Mouse (Mus musculus) embryo, embryonic 10 days (tissue): ENCODE measurements around the gene Kiz.

Experiments used
- DNase-seq: peaks from one replicate; pipeline ENCODE4 v3.0.0-alpha.2; 2015; ENCODE audit warnings: low spot score

Kiz gene

DNA sequence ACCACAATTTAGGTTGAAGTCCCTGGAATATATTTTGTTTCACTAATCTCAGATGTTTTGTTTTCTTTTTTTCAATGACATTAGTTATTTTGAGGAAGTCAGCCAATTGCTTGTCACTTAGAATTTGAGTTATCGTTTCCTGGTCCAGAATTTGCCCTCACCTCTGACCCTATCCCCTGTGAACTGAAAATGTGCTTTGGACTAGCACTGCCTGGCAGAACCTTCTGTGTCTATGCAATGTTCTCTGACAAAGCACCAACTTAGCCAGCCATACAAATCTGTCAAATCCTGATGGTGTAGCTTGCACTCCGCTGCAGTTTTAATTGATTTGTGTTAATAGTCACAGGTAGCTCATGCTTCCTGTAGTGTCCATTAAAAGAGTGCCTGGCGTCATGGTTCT lies 10.1 kb downstream of the Kiz start:
- DNase-seq, result no peak

DNA sequence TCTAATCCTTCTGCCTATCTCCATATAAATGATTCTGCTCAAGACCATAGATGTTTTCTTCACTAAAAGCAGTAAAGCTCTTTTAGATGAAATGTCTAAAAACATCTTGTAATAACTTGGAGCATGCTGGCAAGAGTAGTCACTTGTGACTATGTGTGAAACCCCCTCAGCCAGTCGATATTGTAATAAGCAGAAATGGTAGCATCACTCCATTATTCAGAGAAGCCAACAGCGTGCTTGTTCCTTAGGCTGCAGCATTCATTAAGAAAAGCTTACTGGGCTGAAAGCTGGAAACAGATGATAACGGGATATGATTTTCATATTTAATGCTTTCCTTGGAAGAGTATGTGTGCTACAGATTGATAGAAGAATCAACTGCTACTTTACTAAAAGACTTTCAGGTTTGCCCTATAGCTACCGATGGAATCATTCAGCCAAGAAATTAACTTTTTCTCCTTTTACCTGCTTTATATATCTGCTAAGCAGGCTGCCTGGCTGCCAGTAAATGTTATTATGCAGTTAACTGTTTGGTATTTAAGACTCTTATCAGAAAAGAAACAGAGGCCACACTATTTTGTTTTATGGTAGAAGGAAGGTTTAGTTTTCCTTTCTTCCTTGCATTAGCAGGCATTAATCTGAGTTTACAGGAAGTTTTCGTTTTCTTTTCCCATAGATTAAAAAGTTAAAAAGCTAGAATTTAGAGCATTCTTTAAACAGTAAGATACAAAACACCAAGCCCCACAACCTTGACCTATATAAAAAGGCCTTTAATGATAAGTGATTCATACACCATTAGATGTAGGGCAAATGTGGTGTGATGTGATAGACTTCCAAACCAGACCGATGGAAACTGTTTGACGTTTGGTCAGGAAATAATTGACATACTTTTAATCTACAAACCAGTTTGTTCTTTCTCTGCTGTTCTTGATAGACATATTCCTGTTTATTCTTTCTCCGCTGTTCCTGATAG lies 15.9 kb downstream of the Kiz start:
- no peak for DNase-seq

DNA sequence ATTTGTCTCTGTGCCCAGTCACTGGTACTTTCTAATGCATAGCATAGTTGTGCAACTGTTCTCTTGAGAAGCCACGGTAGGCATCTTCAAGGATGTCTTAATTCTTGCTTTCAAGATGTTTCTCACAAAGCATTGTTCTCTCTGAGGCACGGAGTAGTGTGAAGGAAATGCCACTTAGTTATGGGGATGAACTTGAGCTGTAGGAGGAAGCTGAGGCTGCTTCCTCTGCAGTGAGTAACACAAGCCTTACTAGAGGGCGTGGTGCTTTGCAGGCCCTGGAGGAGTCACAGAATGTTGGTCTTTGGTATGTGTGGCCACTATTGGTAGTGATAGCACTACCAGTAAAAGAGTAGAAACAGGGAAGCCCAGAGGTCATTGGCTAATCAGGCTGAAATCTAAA lies 17.0 kb downstream of the Kiz start:
- DNase-seq, result no peak

DNA sequence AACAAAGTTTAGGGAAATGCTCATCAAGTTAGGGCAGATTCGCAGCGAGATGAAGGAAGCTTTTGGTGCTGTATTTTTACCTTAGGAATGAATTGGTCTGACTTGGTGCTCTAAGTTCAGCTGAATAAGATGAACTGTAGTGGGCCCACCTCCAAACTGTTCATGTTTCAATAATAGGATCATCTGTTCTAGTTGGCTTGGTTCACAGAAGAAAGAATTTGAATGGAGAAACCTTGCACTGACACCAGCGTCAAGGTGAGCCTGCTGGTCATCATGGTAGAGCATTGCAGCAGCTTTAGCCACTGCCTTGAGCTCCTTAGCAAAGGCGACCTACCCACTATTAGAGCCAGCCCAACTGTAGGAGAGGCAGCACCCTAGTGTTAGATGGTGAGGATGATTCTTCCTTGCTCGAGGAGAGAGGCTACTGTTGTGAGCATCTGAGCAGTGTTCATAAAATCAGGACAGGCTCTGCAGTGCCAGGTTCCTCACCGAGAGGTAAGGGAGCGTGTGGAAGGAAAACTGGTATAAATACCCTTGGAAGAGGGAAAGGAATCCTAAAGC lies 18.3 kb downstream of the Kiz start:
- DNase-seq, result no peak

DNA sequence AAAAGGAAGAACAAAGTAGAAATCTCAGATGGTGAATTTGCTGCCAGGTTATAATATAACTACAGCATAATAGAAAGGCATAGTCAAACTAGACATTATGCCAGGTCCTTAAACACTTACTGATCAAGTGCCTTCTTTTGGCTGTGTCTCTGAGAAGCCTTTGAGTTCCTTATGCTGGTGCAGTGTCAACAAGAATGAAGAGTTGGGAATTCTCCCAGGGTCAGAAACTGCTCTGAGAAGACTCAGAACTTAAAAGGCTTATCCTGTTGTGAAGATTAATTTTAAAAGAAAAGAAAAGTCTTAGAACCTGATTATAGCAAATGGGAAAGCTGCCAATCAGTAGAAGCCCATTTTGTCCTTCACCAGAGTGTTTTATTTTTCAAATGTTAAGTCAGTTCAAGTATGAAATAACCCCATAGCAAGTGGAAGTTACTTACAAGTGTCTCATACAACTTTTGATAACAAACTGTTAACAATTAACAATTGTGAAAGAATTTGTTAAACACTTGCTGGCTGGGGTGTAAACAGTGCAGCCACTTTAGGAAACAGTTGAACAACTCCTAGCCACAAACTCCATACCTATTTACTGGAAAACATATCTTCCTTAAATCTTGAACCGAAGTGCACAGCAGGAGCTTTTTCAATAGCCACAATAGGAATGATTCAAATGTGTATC lies 21.9 kb downstream of the Kiz start:
- DNase-seq, result no peak

DNA sequence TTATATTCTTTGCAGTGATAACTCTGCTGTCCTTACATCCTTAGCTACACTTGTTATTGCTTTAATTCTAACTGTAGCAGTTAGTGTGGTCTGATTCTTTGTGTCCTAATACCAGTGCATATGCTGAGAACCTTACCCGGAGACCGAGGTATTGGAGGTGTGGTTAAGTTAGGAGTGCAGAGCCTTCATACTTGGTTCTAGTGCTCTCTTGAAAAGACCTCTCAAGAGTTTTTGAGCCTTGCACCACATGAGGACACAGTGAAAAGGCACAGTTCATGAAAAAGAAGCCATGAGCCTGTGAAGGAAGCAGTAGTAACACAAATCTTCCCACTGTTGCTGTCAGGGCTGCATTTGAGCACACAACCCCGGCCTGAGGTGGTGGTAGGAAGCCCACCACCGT lies 26.0 kb downstream of the Kiz start:
- DNase-seq, result no peak

DNA sequence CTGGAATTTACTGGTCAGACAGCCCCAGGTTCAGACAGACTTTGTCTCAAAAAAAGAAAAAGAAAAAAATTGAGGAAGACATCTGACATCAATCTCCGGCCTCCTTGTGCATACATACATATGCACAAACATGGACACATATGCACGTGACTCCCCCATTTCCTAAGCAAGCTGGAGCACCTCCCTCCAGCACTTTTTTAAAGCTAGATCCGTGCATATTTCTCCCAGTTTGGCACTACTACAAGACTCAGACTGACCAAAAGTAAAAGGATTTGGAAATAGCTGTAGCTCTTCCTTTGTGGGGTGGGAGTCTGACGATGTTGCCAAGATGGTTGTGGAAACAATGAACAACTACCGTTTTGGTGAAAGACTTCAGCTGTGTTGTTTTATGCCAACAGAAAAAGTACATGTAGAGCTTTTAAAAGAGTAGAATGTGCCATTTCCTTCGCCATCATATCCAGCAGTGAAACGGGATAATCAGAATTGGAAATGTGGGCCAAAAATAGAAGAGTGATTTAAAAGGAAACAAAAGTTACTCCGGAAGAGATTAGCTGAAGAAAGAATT lies 28.7 kb downstream of the Kiz start:
- DNase-seq, result no peak

DNA sequence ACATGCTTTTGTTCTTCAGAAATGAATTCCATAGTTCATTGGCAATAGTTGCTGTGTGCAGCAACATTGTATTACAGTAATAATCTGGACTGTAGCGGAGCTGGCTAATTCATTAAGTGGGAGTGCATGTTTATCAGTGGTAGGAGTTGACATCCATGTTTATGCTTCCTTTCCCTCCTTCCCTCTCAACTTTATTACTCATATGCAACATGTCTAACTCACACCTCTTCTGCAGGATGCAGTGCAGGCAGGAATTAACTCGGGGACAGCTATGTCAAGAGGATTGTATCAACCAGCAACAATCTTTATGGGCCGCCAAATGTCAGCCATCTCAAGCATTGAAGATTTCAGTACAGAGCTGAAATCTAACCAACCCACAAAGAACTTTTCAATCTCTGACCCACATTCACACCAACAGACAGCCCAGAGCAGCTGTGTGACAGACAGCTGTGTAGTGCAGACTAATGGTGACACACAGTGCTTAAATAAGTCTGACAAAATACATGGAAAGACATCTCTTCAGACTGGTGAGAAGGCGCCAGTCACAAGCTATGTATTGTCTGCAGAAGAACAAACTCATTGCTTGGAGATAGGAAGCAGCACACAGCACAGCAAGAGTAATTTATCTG lies 33.2 kb downstream of the Kiz start:
- no peak for DNase-seq

DNA sequence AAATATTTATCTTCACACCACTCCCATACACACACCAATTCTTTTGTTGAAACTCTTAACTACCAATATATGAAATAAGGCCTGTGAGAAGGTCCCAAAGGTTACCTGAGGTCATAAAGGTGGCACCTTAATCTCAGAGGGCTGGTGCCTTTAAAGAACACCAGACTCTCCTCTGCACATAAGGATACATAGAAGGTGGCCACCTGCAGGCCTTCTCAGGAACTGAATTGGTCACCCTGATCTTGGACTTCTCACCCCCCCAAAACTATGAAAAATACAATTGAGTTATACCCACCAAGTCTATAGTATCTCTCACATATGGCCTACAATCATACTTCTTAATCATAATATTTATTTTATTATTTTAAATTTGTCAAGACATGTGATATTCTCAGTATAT lies 43.3 kb downstream of the Kiz start:
- no peak for DNase-seq

DNA sequence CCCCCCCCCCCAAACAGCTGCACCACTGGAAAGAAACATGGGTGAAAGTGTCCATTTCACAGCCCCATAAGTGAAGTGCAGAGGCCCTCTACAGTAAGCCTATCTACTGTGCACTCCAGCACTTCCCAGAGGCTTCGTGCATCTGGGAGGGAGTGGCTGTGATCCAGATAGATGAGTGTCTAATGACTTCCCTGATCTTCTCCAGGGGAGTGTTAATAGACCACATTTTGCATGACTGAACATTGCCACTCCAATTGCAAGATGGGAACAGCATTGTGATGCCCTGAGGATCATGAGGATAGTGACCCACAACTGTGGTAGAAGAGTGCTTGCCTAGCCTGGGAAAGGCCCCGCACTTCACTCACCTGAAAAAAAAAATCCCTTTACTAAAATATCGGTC lies 60.4 kb downstream of the Kiz start:
- no peak for DNase-seq

DNA sequence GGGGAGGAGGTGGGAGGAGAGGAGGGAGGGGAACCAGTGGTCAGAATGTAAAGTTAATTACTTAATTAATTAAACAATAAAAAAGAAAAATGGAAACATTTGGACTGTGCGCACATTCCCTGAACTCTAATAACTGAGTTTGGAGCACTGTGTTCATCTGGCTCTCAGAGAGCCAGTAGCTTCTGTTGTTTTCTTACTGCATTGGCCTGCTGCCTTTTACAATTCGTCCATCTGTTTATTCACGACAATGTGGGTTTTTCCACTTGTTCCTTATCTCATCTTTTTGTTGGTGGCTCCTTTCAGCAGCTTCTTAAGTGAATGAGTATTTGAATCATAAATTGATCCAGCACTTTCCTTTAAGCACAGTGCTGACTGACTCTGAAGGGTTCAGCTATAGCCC lies 62.1 kb downstream of the Kiz start:
- no peak for DNase-seq

DNA sequence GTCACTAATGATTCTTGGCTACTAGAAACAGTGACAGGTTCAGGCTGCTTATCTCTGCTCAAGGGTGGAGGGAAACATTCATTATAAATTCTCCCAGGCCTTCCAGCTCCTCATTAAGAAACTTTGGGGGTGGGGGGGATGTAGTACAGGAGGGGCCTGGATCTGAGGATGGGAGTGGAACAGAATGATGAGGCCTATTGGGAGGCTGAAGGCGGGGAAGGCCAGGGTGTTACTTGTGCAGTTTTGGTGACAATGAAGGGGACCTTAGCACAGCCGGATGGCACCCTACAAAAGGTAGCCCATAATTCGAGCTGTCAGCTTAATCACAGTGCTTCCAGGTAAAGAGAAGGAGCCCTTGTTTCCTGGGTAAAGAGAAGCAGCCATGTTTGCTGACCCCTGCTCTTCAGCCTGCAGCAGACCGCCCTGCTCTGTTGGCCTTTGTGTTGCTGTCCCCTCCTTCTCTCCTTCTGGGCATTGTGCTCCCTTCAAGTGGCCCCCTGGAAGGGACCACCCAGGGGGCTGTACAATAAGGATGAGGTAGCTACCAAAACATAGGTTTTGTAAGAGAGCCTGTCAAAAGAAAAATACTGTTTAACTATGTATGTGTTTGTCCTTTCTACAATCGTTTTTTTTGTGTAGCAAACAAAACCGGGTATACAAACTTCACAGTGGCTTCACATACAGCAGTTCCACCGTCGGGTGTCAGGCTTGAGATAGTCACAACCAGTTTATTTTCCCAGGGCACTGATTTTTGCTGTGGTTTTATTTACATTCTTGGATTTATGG lies 64.9 kb downstream of the Kiz start:
- peak; percentile 67 for DNase-seq

DNA sequence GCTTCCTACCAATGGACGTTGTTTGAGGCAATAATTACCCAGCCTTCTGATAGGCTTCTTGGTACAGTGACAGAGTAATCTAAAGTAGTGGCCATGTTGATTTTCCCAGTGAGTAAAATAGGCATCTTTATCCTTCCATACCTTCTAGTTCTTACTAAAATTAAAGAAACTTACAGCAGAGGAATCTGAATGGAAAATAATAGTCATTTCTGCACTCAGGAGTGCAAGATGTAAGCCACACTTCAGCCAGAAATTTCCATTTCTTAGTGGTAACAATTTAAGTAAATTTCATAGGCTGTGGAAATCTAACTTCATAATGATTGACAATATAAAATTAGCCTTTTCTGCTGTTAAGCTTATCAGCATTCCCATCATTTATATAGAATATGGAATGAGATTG lies 69.6 kb downstream of the Kiz start:
- DNase-seq, result no peak

DNA sequence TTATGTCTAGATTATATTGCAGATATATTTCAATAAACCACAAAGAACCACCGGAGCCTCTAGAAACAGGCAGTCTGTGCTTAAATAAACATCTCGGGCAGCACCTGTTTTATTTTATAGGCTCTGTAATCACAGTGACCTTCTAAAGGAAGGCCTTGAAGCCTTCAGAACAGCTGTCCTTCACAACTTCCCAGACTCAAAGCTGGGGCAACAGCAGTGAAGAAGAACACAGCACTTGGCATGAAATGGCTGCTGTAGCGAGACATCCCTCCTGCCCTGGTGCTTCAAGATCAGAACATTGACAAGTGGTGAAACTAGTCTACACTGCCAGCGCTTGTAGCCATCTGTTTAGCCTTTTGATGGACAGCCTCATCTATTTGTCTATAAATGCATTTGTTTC lies 70.2 kb downstream of the Kiz start:
- no peak for DNase-seq

DNA sequence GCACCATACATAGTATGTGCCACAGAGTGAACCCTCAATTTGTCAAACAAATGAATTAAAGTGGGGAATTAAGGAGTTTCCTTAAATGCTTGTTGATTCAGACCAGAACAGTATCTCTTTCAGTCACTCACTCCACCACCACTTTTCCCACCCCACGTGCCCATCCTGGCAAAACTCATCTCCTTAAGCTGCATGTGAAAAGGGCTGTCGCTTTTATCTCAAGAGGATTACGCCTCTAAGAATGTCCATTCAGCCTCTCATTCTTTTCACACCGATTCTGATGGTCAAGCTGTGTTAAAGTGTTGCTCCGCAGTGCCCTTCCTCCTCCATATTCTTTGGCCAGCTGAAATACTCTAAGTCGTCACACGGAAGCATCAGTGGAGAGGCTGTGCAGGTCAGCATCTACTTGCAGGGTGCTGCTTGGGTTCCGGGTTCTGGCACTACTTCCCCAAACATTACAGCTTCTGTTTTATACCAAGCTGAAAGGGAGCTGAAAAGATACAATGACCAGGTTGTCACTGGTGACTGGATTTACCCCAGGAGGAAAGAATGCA lies 92.6 kb downstream of the Kiz start:
- DNase-seq, result peak; percentile 15

DNA sequence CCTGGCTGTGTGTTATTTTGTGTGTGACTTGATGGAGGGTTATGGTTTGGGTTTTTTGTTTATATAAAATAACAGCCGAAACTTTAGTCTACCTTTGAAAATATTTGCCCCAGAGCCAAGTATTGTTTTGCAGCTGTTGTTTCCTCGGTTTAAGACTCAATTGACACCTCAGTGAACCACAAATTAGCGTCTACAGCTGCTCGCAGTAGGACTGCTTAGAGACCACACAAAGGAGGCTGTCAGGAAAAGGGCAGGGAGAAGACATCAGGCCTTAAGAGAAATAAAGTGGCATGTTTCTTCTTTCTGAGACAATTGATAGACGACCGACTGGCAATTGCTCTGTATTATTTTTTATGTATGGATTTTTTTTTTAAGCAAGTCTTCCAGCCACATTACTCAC lies 100.7 kb downstream of the Kiz start:
- peak; percentile 51 for DNase-seq

DNA sequence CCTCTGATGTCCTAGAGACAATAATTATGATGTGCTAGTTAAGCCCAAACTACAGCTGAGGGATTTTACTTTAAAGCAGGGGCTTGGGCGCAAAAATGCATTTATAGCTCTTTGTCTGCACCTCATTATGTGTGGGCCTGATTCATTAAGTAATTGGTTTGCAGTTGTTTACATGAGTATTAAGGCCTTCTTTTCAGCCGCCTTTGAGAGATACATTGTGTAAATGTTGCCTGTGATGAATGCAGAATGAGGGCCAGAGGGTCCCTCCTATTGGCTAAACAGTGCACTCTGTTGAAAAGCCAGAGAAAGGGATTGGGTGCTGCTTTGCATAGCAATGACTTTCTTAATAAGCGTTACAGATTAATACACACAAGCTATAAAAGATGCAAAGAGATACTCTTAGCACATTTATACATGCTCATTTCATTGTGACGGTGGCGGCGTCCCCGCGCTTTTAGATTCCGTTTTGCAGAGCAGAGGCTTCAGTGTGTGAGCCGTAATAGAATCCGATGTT lies 102.8 kb downstream of the Kiz start:
- DNase-seq, result peak; percentile 67

DNA sequence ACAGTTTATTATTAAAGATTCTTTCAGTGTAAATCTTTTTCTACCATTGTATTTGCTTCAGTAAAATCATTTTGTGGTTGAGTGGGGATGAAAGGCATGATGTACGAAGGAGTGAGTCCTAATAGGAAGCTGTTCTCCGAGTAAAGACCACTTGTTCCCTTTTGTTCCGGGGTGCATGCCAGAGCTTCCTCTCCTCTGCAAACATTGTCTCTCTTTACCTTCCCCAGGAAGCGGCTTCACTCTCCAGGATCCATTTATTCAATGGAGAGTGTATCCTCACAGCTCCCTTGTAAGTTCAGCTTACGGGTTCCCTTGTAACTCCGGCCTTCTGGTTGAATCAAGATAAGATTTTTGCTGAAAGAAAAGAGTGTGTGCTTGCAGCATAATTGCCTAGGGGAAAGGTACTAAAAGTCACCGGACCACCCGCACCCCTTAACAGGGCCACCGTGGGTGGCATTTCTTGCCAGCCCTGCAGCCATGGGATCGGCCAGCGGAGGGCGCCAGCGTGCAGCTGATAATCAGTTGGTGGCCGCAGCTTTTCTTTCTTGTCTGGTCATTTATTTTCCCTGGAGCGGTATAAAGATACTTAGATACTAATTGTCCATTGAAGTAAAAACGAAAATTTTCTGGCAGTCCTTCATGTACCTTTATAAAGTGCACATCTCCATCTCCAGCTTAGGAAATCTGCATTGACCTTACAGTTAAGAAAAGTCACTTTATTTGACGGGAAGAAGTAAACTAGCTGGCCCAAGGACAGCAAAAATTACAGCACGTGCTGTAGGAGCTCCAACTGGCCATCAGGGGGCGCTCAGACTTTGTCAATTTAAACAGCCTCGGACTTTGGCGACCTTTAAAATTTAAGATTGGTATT lies 103.5 kb downstream of the Kiz start:
- DNase-seq, result peak; percentile 89

DNA sequence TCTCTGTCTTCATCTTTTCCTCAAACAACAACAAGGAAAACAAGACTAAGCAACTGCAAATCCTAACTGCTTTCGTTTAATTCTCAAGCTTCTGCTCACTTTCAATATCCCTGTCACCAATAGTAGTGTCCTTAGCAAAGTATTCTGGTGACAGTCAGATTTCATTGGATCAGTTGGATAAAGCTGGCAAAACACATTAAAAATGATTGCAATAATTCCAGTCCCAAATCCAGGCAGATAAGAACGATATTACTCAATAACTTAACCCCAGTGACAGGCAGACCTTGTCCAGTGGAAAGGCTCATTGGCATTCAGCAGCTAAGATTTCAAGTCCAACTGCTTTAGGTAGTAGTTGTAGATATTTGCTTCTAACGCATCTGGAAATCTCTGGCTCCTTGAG lies 119.4 kb downstream of the Kiz start:
- DNase-seq, result no peak

DNA sequence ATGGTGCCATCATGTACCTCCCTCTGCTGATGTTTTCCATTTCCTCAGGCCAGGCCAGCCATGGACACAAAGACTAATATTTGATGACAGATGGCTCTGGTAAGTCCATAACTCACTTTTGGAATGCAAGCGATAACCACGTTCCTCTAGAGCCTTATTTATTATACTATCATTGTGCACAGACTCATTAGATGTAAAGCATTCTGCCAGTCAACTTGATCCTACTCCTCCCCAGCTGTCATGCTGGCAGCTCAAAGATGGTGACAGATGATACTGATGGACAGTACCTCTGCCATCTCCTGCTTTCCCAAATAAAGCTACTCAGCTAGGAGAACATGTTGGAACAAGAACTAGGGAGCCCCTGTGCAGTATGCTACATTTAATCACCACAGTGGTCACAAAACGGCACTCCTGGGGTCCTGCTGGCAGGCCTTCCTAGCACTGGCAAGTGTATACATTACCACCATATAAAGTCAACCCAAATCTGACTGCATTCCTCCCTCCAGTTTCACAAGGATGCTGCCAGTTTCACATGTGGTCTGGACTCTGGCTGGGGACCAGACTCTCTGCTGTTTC lies 119.9 kb downstream of the Kiz start:
- no peak for DNase-seq
